Mouse (Mus musculus) liver, embryonic 14.5 days (tissue): Measurements from ENCODE around the gene Farp1. TPM values are rescaled to one million over a fixed set of nuclear protein-coding genes. Genes with fewer than 3 reads are reported as not detected.

Source experiments
- ATAC-seq: fragments of 200-750 bp; cut with Nextera tagmentation; 2 replicates; pipeline ENCODE4 v1.8.0; 2017; ENCODE audit warnings: moderate number of reproducible peaks, mild to moderate bottlenecking, moderate library complexity; ENCODE audit not compliant: insufficient read depth
- DNase-seq, 3 experiments: peaks; one replicate each; pipeline ENCODE4 v3.0.0-alpha.2; 2012 to 2013; ENCODE audit warnings: low read depth in 3 of 3, low spot score in 3 of 3
- H3K27ac ChIP-seq: fragments of 300-500 bp; sonication (generic); 2 replicates; pipeline ENCODE4 v1.5.1; 2014; ENCODE audit warnings: moderate library complexity, mild to moderate bottlenecking, control low read depth, inconsistent platforms
- H3K27me3 ChIP-seq: fragments of 300-500 bp; sonication (generic); 2 replicates; pipeline ENCODE4 v1.6.1; 2014; ENCODE audit warnings: mild to moderate bottlenecking, low read length, moderate library complexity; ENCODE audit not compliant: control insufficient read depth, insufficient read depth
- H3K36me3 ChIP-seq: fragments of 300-500 bp; sonication (generic); replicated peaks from 2 replicates; pipeline ENCODE4 v1.6.1; 2014; ENCODE audit warnings: low read depth; ENCODE audit not compliant: control insufficient read depth, insufficient read depth
- H3K4me1 ChIP-seq, 2 experiments: fragments of 200-500 bp in 1 of 2; fragments of 300-500 bp in 1 of 2; sonication (generic) in 1 of 2; replicated peaks; 2 replicates each; pipeline ENCODE4 v1.6.1; 2012 to 2014; ENCODE audit warnings: antibody characterized with exemption in 1 of 2, inconsistent platforms in 1 of 2, low read length in 1 of 2; ENCODE audit not compliant: control insufficient read depth in 2 of 2, insufficient read depth in 2 of 2
- H3K4me2 ChIP-seq: fragments of 300-500 bp; sonication (generic); 2 replicates; pipeline ENCODE4 v1.6.1; 2014; ENCODE audit warnings: low read depth, mild to moderate bottlenecking, control low read depth, moderate library complexity
- H3K4me3 ChIP-seq, 2 experiments: fragments of 200-500 bp in 1 of 2; fragments of 300-500 bp in 1 of 2; sonication (generic) in 1 of 2; 2 replicates each; pipeline ENCODE4 v1.5.1; 2012 to 2014; ENCODE audit warnings: low read depth in 2 of 2, low read length in 2 of 2, mild to moderate bottlenecking in 2 of 2, control low read depth in 1 of 2, inconsistent platforms in 1 of 2, moderate library complexity in 1 of 2; ENCODE audit not compliant: insufficient read depth in 1 of 2
- H3K9ac ChIP-seq: fragments of 300-500 bp; sonication (generic); replicated peaks from 2 replicates; pipeline ENCODE4 v1.6.1; 2014; ENCODE audit warnings: mild to moderate bottlenecking, control low read depth, moderate library complexity
- H3K9me3 ChIP-seq: fragments of 300-500 bp; sonication (generic); 2 replicates; pipeline ENCODE4 v1.6.1; 2016; ENCODE audit warnings: low read length, mixed read lengths; ENCODE audit not compliant: control insufficient read depth
- CTCF ChIP-seq: IDR thresholded peaks from 2 replicates; pipeline ENCODE4 v1.5.1; 2016; ENCODE audit warnings: antibody characterized with exemption, low read depth, control low read depth
- EP300 ChIP-seq: IDR thresholded peaks from 2 replicates; pipeline ENCODE4 v1.6.1; 2016; ENCODE audit warnings: antibody characterized with exemption, low read depth
- WGBS: fragments of 180-500 bp; shearing (Covaris S2); extraction: QIAGEN DNeasy Blood & Tissue Kit; methylation state at CpG from one replicate; pipeline ENCODE4 v1.1.7; 2014; ENCODE audit not compliant: insufficient replicate concordance; 5-methylcytosine and 5-hydroxymethylcytosine counted together
- polyA plus RNA-seq, 2 experiments: library from polyadenylated mRNA; depleted of rRNA in 1 of 2; stranded (reverse) in 1 of 2; unstranded in 1 of 2; fragments of >200 nt; fragmentation: Nextera tagmentation in 1 of 2; extraction: Ambion mirVana in 1 of 2; gene quantifications; 2 replicates each; pipeline versions ENCODE4 v1.2.1 to v1.2.3; 2012 to 2014

Farp1 gene
- polyA plus RNA-seq, 2 experiments = 3.0 to 4.3 TPM

DNA sequence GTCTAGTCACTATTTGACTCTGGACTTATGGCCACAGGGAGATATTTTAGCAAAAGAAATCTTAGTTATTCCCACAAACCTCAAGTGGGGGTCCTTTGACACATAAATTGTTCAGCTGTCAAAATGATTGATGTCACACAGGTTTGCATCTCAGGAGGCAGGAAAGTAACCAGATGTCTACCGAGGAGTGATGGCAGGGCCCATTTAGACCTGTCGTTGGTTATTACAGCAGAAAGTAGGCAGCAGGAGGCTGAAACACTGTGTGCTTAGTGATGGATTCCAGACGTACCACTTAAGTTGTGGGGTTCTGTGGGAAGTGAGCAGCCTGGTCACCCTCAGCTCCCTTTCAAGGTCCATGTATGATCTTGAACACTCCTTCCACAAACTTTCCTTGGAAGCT, 99.4 kb downstream of the Farp1 start:
- H3K27me3 ChIP-seq = no peaks in the 10 kb centered on the region

GRCm38 (mm10) chr14:121143831-121144455, 108.9 kb downstream of the Farp1 start:
- no peak for DNase-seq
- Histone ChIP-seq H3K4me1 (peaks cover 0 to 36% of the 10 kb centered on the region in 2 experiments; a peak in 3 of 4 replicates), H3K9ac (no peak overlapping the region), H3K4me3 (no peak overlapping the region), H3K27ac (no peak overlapping the region), H3K27me3 (no peaks in the 10 kb centered on the region), H3K4me2 (no peak overlapping the region), H3K36me3 (no peaks in the 10 kb centered on the region), H3K9me3 (no peaks in the 10 kb centered on the region)
- TF ChIP-seq EP300 (no peak), CTCF (no peak)
- WGBS = 53% methylated on average over 7 of the region's 7 CpGs
- ATAC-seq = no peak

More for the DNA sequence above, 99.4 kb downstream of the Farp1 start:
- Histone ChIP-seq H3K9ac (no peak overlapping the region), H3K36me3 (no peaks in the 10 kb centered on the region), H3K4me2 (no peak overlapping the region), H3K27ac (no peak overlapping the region), H3K9me3 (no peaks in the 10 kb centered on the region), H3K4me3 (no peak overlapping the region), H3K4me1 (peaks cover 5 to 25% of the 10 kb centered on the region in 2 experiments; a peak in 3 of 4 replicates)
- no peak for TF ChIP-seq EP300
- TF ChIP-seq CTCF = no peak
- no peak for ATAC-seq
- no peak for DNase-seq
- 44% methylated on average over 3 of the region's 3 CpGs for WGBS

DNA sequence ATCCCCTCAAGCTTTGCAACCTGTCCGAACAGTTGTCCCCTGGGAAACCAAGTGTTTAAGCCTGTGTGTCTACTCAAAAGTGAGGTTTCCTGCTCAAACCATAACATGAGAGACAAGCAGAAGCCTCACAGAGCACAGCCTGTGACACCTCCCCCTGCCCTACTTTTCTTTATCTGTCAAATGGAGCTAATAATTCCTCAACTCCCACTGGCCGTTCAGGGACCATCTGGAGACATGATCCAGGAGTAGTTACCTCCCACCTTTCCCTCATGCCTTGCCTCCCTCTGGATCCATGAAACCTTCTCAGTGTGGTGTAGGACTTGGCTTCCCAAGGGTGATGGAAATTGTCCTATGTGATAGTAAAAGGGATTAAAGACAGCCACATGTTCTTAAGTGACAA, 109.5 kb downstream of the Farp1 start:
- ATAC-seq = no peak
- no peak for DNase-seq
- WGBS = 65% methylated on average over 2 of the region's 2 CpGs
- no peaks in the 10 kb centered on the region for H3K9me3 ChIP-seq
- no peak overlapping the region for H3K4me3 ChIP-seq
- peaks cover 0 to 33% of the 10 kb centered on the region in 2 experiments; a peak in 3 of 4 replicates for H3K4me1 ChIP-seq
- H3K9ac ChIP-seq = no peak overlapping the region
- no peaks in the 10 kb centered on the region for H3K27me3 ChIP-seq
- TF ChIP-seq EP300 (no peak), CTCF (no peak)
- H3K4me2 ChIP-seq = peak overlapping the region; percentile 37
- H3K27ac ChIP-seq = no peak overlapping the region
- H3K36me3 ChIP-seq = no peaks in the 10 kb centered on the region

DNA sequence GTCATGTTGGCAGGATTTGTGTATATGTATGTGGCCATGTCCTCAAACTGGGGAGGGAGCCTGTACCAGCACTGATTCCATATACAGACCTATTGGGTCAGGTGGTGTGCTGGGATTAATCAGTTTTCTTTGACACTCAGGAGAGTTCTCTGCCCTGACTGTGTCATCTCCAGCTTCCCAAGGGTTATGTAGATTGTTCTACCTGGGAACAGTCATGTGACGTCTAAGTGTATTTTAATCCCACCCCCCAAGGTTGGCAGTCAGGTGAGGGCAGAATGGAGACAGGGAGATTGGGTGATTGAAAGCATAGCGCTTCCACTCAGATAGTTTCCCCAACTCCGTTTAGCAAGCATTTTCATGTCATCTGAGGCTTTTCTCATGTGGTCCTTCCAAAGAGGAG, 110.3 kb downstream of the Farp1 start:
- Histone ChIP-seq H3K9me3 (no peaks in the 10 kb centered on the region), H3K27me3 (no peaks in the 10 kb centered on the region), H3K27ac (no peak overlapping the region; the same call in 1 of the 2 replicates), H3K36me3 (no peaks in the 10 kb centered on the region), H3K9ac (no peak overlapping the region), H3K4me3 (peak overlapping the region in 1 of 2 experiments; percentile 37; a peak in 2 of 4 replicates), H3K4me2 (peak overlapping the region; percentile 37), H3K4me1 (peaks cover 0 to 29% of the 10 kb centered on the region in 2 experiments; a peak in 3 of 4 replicates)
- DNase-seq = no peak
- WGBS = 45% methylated on average over 3 of the region's 3 CpGs
- TF ChIP-seq CTCF (no peak), EP300 (no peak)
- ATAC-seq = no peak

- H3K4me2 ChIP-seq = peak overlapping the region; percentile 37
- no peaks in the 10 kb centered on the region for H3K9me3 ChIP-seq
- 21% methylated on average over 9 of the region's 10 CpGs for WGBS
- no peak for DNase-seq
- H3K27ac ChIP-seq = no peak overlapping the region; the same call in 1 of the 2 replicates
- peaks cover 0 to 28% of the 10 kb centered on the region in 2 experiments; a peak in 3 of 4 replicates for H3K4me1 ChIP-seq
- H3K9ac ChIP-seq = no peak overlapping the region
- no peaks in the 10 kb centered on the region for H3K36me3 ChIP-seq
- ATAC-seq = peak; percentile 58
- no peaks in the 10 kb centered on the region for H3K27me3 ChIP-seq
- TF ChIP-seq EP300 (no peak), CTCF (no peak)
- H3K4me3 ChIP-seq = peak overlapping the region in 1 of 2 experiments; percentile 37; a peak in 2 of 4 replicates
Measured at GRCm38 (mm10) chr14:121145698-121146097, 110.7 kb downstream of the Farp1 start.
